Mouse (Mus musculus) spleen, postnatal 36 days (tissue): Measurements from ENCODE around the gene Rela.

Experiments used
- DNase-seq, 2 experiments: peaks; one replicate each; pipeline ENCODE4 v3.0.0; 2022; ENCODE audit warnings: low spot score in 2 of 2, mixed read lengths in 1 of 2

Gene Rela

DNA sequence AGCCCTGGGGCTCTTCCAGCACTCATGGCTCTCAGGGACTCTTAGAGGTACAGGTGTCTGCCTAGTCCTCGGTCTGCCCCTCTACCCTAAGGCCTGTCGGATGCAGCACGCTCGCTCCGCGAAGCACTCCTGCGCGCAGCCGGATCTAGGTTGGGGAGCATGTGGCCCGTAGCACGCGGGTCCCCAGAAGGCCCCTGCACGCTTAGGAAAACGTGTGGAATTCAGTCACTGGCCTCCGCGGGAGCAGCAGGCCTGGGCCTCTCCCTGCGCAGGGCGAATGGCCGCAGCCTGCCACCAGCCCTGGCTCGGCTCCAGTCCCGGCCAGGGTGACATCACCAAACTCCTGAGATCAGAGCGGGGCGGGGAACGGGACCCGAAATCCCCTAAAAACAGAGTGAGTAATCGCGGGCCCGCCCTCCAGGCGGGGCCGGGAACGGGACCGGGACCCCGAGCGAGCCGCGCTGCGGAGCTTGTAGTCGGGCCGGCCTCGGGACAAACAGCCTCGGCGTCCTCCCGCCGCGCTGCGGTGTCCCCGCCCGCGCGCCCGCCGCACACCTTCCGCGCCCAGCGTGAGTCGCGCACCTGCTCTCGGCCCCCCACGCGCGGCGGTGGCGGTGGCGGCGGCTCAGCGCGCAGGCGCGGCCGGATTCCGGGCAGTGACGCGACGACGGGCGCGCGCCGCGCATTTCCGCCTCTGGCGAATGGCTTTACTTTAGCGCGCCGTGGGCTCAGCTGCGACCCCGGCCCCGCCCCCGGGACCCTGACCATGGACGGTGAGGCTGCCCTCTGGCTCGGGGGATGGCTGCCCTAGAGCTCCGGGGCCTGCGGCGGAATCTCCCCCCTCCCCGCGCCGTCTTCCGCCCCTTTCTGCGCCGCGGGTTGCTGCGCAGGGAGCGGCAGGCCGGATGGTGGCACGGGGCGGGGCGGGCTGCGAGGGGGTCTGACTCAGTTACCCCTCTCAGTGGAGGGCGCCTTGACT is at the start of gene Rela:
Gene Rela, plus strand, starts transcription at position 415 of the 979 bp plus-strand sequence.
- DNase-seq, result peak; percentile 83 to 86

DNA sequence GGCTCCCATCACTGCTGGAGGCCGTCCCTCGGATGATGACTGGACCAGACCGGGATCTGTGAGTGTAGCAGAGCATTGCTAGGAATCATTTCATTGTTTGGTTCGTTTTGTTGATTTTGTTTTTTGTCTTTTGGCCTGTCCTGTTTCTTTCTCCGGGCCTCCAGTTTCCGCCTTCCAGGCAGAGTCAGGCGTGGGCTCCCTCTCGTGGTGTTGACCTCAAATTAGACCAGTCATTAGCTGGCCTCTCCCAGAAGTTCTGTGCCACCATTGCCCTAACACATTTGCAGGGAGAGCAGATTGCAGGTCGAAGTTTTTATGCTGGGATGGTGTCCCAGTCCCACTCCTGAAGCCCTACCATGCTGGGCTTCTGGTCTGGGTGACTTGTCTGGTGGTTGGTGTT is 48.1 kb upstream of the Rela start:
- no peak for DNase-seq

DNA sequence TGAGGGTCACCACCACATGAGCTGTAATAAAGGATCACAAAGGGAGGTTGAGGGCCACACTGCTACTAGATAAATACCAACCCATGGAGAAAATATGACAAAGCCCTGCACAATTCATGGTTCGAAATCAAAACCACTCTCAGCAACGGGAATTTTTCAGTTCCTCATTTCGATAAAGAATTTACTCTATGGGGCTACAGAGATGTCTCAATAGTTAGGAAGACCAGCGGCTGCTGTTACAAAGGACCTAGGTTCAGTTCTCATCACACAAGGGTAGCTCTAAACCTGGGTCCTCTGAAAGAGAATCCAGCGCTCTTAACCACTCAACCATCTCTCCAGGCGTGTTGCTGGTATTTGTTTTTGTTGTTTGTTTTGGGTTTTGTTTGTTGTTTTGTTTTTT is 45.4 kb upstream of the Rela start:
- DNase-seq, result no peak

DNA sequence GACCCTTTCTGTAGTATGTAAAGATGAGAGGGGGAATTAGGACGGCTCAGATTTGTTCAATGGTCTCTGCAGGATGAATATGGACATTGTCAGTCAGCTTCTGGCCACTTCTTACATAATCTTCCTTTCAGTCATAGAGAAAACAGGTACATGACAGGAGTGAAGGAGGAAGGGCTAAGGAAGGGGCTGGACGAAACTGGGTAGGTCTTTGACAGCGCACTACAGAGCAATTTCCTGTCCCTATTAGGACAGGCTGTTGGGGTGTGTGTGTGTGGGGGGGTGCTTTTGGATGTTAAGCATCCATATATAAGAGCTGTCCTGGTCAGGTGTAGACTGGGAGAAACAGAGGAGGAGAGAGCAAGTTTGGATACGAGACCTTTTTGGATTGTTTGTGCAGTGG is 38.1 kb upstream of the Rela start:
- no peak for DNase-seq

DNA sequence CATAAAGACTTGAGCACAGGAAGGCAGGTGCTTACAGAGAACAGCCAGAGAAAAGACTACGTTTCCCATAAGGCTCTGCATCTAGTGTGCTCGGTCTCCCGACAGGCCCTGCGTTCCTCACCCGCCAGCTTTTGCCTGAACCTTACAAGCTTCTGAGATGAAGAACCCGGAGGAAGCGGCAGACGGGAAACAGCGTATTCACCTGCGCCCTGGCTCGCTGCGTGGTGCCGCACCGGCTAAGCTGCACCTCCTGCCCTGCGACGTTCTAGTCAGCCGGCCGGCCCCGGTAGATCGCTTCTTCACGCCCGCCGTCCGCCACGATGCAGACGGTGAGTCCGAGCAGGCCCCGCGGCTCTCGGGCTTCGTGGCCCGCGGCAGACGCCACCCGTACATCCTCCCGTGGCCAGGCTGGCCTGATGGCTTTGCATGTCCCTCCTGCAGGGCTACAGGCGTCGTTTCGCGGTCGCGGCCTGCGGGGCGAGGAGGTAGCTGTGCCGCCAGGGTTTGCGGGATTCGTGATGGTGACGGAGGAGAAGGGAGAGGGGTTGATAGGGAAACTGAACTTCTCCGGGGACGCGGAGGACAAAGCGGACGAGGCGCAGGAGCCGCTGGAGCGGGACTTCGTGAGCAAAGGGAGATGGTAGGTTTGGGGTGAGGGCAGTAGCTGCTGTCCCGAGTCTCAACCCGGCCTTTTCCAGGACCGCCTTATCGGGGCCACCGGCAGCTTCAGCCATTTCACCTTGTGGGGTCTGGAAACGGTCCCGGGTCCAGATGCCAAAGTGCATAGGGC is 35.3 kb upstream of the Rela start, which contains the start of gene Rnaseh2c:
Gene Rnaseh2c, plus strand, starts transcription at position 122 of the 790 bp plus-strand sequence.
- peak; percentile 87 to 88 for DNase-seq

DNA sequence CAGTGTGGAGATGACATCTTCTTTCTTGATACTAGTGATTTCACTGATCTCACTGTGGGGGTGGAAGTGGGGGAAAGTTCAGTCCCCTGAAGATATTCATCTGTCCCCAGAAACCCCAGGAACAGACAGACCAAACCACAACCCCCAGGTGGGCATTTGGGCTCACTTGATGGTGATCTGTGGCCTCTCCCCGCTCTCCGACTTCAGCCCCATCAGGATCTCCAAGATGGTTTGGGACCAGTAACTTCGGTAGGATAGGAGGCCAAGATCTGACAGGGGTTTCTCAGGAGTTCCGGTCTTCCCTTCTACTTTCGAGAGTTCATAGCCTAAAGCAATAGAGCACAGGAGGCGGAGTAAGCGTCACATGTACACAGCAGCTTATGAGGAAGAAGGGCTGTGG is 33.6 kb upstream of the Rela start:
- no peak for DNase-seq

DNA sequence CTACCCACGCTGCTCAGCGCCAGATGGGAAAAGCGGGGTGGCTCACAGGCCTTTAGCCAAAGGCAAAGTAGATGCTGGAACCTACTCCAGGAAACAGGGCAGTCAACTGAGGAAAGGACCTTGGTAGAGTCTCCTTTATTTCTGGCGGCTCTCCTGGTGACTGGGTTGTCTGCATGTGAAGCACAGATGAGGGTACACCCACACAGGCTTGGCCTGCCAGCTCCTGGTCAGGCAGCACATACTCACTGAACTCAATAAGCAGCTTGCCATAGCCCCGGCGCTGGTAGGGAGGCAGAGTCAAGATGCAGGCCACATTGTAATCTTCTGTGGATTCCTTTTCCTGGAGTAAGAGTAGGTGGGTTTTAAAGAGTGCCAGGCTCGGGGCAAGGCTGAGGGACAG is 32.2 kb upstream of the Rela start:
- no peak for DNase-seq

DNA sequence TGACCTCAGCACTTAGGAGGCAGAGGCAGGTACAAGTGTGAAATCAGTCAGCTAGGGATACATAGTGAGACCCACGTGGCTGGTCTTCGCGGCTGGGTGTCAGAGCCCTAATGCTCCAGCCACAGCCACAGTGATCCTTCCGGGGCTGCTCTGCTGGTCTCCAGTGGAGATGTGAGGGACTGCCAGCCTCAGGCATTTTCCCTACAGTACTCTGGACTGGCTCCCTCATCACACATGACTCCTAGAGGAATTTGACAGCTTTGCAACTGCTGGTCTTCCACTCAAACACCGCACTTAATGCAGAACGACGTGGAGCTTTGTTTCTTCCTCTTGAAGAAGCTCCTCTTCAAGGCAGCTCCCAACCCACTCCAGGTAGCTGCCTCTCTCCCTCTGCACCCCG is 31.1 kb upstream of the Rela start:
- no peak for DNase-seq

DNA sequence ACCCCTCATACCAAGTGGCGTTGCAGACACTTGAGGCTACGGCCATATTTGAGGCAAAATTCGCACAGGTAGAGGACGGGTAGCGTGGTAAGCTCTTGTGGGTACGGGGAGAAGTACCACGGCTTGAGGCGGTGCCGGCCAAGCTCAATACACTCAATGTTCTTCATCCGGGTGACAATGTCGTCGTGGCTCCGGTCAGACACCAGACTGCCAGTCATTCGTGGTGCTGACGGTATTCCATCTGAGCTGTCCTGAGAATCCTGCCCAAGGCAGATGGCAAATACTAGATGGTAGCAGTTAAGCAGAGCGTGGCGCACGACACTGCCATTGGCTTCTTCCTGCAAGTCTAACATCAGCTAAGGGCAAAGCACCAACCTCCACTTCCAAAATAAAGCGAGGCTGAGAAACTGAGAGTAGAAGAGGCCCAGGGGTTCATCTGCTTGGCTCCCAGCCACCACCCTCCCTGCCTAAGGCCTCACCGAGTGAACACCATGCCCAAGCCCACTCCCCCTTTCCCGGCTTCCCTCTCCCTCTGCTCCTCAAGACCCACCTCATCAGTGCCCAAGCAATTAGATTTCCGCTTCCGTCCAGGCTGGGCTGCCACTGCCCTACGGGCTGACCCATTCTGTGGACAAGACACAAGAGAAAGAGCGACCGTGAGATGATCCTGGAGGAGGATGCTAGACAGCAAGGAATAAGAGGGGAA is 29.4 kb upstream of the Rela start:
- no peak for DNase-seq

DNA sequence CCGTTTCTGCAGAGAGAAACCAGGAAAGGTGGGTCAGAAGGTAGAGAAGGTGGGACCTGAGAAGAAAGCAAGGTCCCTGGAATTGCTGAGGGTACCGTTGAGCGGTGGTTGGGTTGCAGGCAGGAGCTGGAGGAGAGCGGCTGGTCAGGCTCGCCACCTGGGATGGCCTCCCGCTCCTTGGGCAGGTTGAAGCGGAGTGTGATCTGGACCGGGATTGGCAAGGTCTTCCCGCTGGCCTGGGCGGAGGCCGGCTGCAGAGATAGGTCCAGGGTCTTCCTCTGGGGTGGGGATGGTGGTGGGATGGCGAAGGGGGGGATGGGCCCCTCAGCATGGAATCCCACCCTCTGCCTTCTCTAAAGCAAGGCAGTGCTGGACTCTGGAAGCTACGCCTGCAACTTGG is 28.6 kb upstream of the Rela start:
- DNase-seq, result no peak

DNA sequence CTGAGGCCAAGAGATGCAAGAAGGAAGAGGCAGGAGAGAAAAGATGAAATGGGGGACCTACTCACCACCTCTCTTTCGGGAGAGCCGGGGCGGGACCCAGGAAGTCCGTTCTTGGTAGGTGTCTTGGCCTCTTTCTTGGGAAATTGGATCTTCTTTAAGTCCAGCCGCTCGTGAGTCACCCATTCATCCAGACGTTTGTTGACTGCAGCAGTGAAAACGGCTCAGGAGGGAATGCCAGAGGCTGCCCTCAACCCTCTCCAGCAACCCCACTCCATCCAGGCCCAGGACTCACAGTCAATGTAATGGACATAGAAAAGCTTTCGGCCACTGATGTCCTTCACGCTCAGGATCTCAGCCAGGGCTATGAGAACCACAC is 28.1 kb upstream of the Rela start:
- DNase-seq, result no peak

DNA sequence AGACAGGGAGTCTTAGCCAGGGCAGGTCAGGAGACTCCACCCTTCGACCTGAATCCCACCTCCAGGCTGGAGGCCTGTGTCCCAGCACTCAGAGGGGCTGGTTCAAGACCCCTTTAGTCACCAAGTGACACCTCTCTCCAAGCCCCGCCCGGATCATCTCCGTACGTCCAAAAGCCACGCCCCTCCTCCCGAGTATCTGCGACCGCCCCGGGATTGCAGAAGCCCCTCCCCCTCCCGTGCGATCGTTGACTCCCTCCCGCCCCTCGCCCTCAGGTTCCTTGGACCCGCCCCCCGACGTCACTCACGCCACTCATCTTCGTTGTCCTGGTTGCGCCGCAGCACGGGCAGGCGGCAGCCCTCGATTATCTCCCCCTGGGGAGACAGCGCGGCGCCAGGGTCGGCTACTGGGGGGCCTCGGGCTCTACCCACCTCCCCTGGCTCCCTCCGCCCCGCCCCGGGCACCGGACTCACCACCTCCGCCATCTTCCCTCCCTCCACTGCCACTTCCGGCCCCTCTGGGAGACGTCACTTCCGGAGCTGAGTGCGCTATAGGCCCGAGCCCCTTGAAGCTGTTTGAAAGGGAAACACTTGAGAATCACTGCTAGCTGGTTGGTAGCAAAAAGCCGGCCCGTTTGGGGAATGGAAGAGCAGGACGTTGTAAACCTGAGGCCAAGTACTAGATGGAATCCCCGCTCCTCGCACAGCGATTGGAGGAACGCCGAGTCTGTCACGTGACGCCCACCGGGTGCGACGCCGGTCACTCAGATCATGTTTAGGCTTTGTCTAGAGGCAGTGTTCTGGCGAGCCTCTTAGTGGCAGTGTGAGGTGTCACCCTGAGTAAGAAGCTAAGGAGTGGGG is 27.5 kb upstream of the Rela start, which contains the start of gene Kat5:
Gene Kat5, minus strand, starts transcription at position 691 of the 858 bp plus-strand sequence.
- DNase-seq, result peak; percentile 87 to 88

DNA sequence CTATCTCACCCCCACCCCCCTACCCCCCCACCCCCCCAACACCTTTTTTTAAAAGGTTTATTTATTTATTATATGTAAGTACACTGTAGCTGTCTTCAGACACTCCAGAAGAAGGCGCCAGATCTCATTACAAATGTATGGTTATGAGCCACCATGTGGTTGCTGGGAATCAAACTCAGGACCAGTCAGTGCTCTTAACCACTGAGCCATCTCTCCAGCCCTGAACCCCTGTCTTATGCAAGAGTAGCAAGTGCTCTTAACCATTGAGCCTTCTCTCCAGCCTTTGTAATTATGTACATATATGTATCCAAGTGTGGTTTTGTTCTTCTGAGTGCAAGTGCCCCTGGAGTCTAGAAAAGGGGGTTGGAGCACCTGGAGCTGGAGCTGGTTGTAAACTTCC is 25.3 kb upstream of the Rela start:
- no peak for DNase-seq

DNA sequence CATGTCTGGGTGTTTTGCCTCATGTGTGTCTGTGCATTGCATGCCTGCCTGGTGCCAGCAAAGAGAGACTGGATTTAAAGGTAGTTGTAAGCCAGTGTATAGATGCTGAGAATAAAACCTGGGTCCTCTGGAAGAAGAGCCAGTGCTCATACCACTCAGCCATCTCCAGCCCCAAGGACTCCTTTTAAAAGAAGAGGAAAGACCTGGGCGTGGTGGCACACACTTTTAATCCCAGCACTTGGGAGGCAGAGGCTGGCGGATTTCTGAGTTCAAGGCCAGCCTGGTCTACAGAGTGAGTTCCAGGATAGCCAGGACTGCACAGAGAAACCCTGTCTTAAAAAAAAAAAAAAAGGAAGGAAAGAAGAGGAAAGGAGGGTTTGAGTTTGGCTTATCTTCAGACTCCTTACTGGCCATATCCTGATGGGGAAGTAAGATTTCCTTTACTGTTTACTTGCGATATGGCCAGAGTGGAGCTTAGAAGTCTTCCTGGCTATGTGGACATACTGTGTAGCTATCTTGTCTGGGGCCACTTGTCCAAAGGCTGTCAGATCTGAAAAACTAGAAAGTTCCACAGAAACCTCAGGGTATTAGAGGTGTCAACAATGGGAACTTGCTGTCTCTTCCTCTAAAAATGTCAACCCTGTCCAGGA is 24.4 kb upstream of the Rela start:
- DNase-seq, result no peak

DNA sequence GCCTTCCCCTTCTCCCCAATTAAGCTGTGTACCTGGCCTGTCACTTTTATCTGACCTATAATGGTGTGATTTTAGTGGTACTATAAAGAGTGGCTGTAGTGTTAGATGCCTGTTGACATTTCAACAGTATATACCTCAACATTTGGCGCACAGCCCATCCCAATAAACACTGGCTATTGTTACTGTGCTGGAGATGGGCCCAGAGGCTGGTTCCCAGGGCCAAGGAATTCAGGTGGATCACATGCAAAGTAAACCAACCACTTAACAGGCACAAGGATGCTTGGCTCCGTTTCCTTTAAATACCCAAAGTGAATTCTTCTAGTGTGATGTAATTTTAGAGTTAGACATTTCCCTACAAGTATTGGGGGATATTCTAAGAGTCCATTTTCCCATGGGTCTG is 22.3 kb upstream of the Rela start:
- no peak for DNase-seq

DNA sequence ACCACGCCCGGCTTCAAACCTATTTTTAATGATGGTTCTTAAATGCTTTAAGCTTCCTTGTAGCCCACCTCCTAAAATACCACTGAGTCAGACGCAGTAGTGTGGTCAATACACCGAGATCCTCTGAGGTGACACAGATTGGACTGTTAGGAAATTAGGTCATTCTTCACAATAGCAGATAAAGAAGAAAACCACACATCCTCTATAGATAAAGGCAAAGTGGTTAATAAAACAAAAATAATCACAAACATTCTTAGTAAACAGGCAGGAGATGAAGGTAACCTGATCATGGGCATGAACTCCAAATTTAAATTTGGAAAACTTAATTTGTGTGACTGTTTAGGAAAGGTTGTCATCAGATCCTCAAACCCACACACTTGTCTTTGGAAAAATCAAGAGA is 17.3 kb upstream of the Rela start:
- no peak for DNase-seq

DNA sequence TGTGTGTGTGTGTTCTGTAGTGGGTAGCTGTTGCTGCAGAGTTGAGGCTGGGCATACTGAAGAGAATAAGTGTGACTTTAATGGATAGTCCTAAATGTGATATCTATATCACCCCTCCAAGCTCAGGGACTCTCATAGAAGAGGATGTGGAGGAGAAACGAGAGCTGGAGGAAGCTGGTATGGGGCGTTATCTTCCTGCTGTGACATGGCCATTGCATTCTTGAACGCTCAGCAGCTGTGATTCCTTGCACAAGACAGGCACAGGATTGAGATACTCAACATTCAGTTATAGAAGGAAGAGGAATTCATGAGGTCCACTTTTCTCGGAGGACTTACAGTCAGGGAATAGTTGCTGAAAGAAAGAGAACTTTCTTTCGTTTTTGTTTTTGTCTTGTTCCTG is 15.4 kb upstream of the Rela start:
- no peak for DNase-seq

DNA sequence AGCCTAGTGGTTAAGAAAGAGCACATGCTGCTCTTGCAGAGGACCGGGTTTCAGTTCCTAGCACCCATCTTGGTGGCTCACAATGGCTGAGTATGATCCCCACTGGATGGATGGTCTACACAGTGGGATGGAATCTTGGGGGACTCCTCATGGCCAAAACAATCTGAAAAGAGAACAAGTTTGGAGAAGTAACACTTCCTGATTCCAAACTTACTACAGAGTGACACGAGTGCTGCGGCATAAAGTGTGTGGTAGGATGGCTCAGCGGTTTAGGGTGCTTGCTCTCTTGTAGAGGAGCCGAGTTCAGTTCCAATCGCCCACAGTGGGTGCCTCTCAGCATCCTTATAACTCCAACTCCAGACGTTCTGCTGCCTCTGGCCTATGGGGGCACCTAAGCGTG is 12.0 kb upstream of the Rela start:
- DNase-seq, result no peak

DNA sequence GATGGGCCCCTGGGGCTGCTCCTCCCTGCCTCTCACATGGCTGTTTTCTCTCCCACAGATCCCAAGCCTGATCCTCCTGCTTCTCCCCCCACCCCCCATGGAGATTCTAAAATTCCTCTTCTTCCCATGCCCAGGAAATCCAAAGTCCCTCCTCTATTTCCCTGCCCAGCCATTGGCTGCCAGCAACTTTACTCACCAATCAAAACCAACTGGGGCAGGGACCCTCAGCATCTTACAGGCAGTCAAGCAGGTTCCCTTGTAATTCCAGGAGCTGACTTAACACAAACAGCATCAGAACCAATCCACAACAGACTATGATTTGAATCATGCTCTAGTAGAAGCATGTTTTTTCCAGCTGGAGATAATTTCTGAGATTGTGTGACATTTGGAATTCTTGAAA is 7.4 kb upstream of the Rela start:
- no peak for DNase-seq

DNA sequence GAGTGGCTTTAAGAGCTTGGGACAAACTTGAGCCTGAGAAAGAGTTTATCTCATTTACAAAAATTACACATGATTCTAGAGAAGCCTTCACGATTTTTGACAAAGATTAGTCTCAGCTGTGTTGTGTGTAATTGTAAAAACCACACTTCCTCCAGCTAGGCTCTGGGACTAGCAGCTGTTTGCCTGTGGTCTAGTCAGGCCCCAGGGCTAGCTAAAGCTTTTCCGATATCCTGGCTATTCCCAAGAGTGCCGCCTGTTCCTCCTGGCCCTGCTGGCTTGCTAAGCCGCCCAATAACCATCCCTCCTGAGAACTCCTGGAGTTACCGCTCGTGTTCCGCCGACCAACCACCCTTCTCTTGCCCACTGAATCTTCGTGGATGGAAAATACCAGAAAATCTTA is 5.2 kb upstream of the Rela start:
- DNase-seq, result no peak
